In genomic region chr1:94078835-94079440, GRCm38 (mm10) we compare ENCODE assay signal across 9 mouse cellular contexts. TPM values are rescaled to one million over a fixed set of nuclear protein-coding genes. Genes with fewer than 3 reads are reported as not detected.
DNase-seq lines count a peak whose midpoint lies in the region; ATAC-seq and TF ChIP-seq lines count a peak whose summit lies in the region.
"Had no signal": no experiment of that assay in that cellular context is flagged by ENCODE, and none has a peak within 500 bp of the region (broad histone marks: within the 10 kb centered on the region; RNA-seq: fewer than 3 reads in every experiment).

No protein-coding gene starts in this region.

- no peaks in the 10 kb centered on the region for H3K36me3 ChIP-seq in forebrain, embryonic 13.5 days (ENCODE audit: poor library complexity, severe bottlenecking)

- intact Hi-C loops in heart, postnatal 25 days (cut with DNase I) = loop anchor here (1.0 to 10.0 kb wide), 3 partner anchors 44 to 244 kb away; no protein-coding TSS in a partner anchor

- H3K27me3 ChIP-seq in forebrain, embryonic 13.5 days = no peaks in the 10 kb centered on the region

- no peak overlapping the region for H3K27ac ChIP-seq in forebrain, embryonic 13.5 days
- H3K27ac ChIP-seq in olfactory bulb, adult 2 months (ENCODE audit: insufficient read depth, low read depth, low read length) = no peak overlapping the region

- no peak for TF ChIP-seq POLR2A in olfactory bulb, adult 2 months (IDR thresholded peaks at IDR 0.05; ENCODE audit: insufficient read depth, low read depth, low read length)

- H3K4me3 ChIP-seq in forebrain, embryonic 13.5 days = no peak overlapping the region
- H3K4me3 ChIP-seq in olfactory bulb, adult 2 months (ENCODE audit: insufficient read depth, low read depth, low read length) = no peak overlapping the region
- H3K4me3 ChIP-seq: erythroblast, embryonic 14.5 days had no signal

- TF ChIP-seq CTCF in olfactory bulb, adult 2 months (IDR thresholded peaks at IDR 0.05; ENCODE audit: insufficient read depth, low read depth, low read length) = peak; percentile 80

- H3K9me3 ChIP-seq in forebrain, embryonic 13.5 days (replicated peaks) = no peaks in the 10 kb centered on the region

- 2% methylated on average over 9 of the region's 9 CpGs for WGBS in forebrain, embryonic 13.5 days
- 4% methylated on average over 9 of the region's 9 CpGs for WGBS in olfactory bulb, adult 2 months

- H3K4me2 ChIP-seq in forebrain, embryonic 13.5 days = no peak overlapping the region

- no peak overlapping the region for H3K9ac ChIP-seq in forebrain, embryonic 13.5 days

- no peaks in the 10 kb centered on the region for H3K4me1 ChIP-seq in forebrain, embryonic 13.5 days
- no peaks in the 10 kb centered on the region for H3K4me1 ChIP-seq in olfactory bulb, adult 2 months (ENCODE audit: control insufficient read depth, insufficient read depth, low read length)

- peak; percentile 80 for DNase-seq in brain, embryonic 18.5 days (ENCODE audit: low read depth, low spot score)
- DNase-seq in heart, postnatal 25 days (ENCODE audit: low spot score) = peak; percentile 53
- peak; percentile 95 for DNase-seq in layer of hippocampus, adult 11-12 months (ENCODE audit: low spot score)
- DNase-seq in lung, adult 18-20 months = peak; percentile 77 to 83
- DNase-seq in thymus, adult 18-20 months = peak; percentile 64 to 75

- peak; percentile 94 for ATAC-seq in CD4-positive, CD25-positive, alpha-beta regulatory T cell, adult 4 months
- ATAC-seq in forebrain, embryonic 13.5 days = peak; percentile 96

RNA-seq across cellular contexts. Expression of gene Pdcd1, which starts 26.6 kb away (rescaled TPM):
- 100 to 1,000 TPM; 188 to 330 TPM for polyA plus RNA-seq in CD4-positive, CD25-positive, alpha-beta regulatory T cell, adult 4 months (2017; shearing (Covaris generic))
- not detected in 2 replicates for polyA plus RNA-seq in forebrain, embryonic 13.5 days (2015; fragmentation: Nextera tagmentation; extraction: Ambion mirVana)
- total RNA-seq in heart, postnatal 25 days (2021) = not detected
- not detected in 2 replicates for polyA plus RNA-seq in olfactory bulb, adult 2 months (2012; ENCODE audit: insufficient read depth, insufficient read length, low replicate concordance, missing spikeins)
- polyA plus RNA-seq: erythroblast, embryonic 14.5 days had no signal

RNA-seq across cellular contexts. Expression of gene Neu4, which starts 58.7 kb away (rescaled TPM):
- not detected for polyA plus RNA-seq in CD4-positive, CD25-positive, alpha-beta regulatory T cell, adult 4 months (2017; shearing (Covaris generic))
- not detected in 2 replicates for polyA plus RNA-seq in forebrain, embryonic 13.5 days (2015; fragmentation: Nextera tagmentation; extraction: Ambion mirVana)
- not detected for total RNA-seq in heart, postnatal 25 days (2021)
- polyA plus RNA-seq in olfactory bulb, adult 2 months (2012; ENCODE audit: insufficient read depth, insufficient read length, low replicate concordance, missing spikeins) = not detected in 2 replicates
- polyA plus RNA-seq: erythroblast, embryonic 14.5 days had no signal
